In genomic region chr2:153560664-153561541, GRCm38 (mm10) we compare ENCODE assay signal across 8 mouse cellular contexts. TPM values are rescaled to one million over a fixed set of nuclear protein-coding genes. Genes with fewer than 3 reads are reported as not detected.
DNase-seq lines count a peak whose midpoint lies in the region; ATAC-seq lines count a peak whose summit lies in the region.

No protein-coding gene starts in this region.

- H3K4me1 ChIP-seq in embryonic facial prominence, embryonic 13.5 days, result peaks cover 17% of the 10 kb centered on the region
- H3K4me1 ChIP-seq in limb, embryonic 10.5 days, result peaks cover 33% of the 10 kb centered on the region
- H3K4me1 ChIP-seq in midbrain, embryonic 10.5 days, result peaks cover 45% of the 10 kb centered on the region

- DNase-seq in right cerebral cortex, adult 18-20 months, result peak; percentile 24
- no peak for DNase-seq in right cerebral cortex, postnatal 36 days (ENCODE audit: low spot score in 2 of 2)
- peak; percentile 47 to 64 for DNase-seq in heart, postnatal 14 days
- DNase-seq in limb, embryonic 10.5 days (ENCODE audit: low spot score), result peak; percentile 54
- no peak for DNase-seq in midbrain, embryonic 10.5 days (ENCODE audit: low spot score)
- DNase-seq in spleen, postnatal 10 days (ENCODE audit: low spot score in 2 of 2), result peak; percentile 43 to 70
- DNase-seq in urinary bladder, adult 18-20 months (ENCODE audit: low spot score in 2 of 2), result no peak

- intact Hi-C loops in heart, postnatal 14 days (cut with DNase I), result no loop called here

- H3K36me3 ChIP-seq in embryonic facial prominence, embryonic 13.5 days, result no peaks in the 10 kb centered on the region
- no peaks in the 10 kb centered on the region for H3K36me3 ChIP-seq in limb, embryonic 10.5 days
- H3K36me3 ChIP-seq in midbrain, embryonic 10.5 days, result no peaks in the 10 kb centered on the region

- H3K9me3 ChIP-seq in embryonic facial prominence, embryonic 13.5 days, result no peaks in the 10 kb centered on the region
- no peaks in the 10 kb centered on the region for H3K9me3 ChIP-seq in limb, embryonic 10.5 days (replicated peaks)
- no peaks in the 10 kb centered on the region for H3K9me3 ChIP-seq in midbrain, embryonic 10.5 days (replicated peaks)

- H3K4me2 ChIP-seq in embryonic facial prominence, embryonic 13.5 days, result peak overlapping the region; percentile 53

- 6% methylated on average over 21 of the region's 21 CpGs for WGBS in embryonic facial prominence, embryonic 13.5 days
- 14% methylated on average over 21 of the region's 21 CpGs for WGBS in limb, embryonic 10.5 days
- 17% methylated on average over 21 of the region's 21 CpGs for WGBS in midbrain, embryonic 10.5 days

- H3K27me3 ChIP-seq in embryonic facial prominence, embryonic 13.5 days, result peaks cover 20% of the 10 kb centered on the region
- peaks cover 43% of the 10 kb centered on the region for H3K27me3 ChIP-seq in limb, embryonic 10.5 days (ENCODE audit: low read depth, poor library complexity, severe bottlenecking)
- peaks cover 32% of the 10 kb centered on the region for H3K27me3 ChIP-seq in midbrain, embryonic 10.5 days (ENCODE audit: low read depth, poor library complexity, severe bottlenecking)

- peak; percentile 35; the same call in 1 of the 2 replicates for ATAC-seq in embryonic facial prominence, embryonic 13.5 days (ENCODE audit: insufficient number of reproducible peaks, insufficient read depth, low FRiP score, low TSS enrichment, low read depth)

- peak overlapping the region; percentile 57; the same call in 1 of the 2 replicates for H3K27ac ChIP-seq in embryonic facial prominence, embryonic 13.5 days
- H3K27ac ChIP-seq in limb, embryonic 10.5 days, result peak overlapping the region; percentile 51
- H3K27ac ChIP-seq in midbrain, embryonic 10.5 days (replicated peaks), result peak overlapping the region; percentile 72

- peak overlapping the region; percentile 52 for H3K9ac ChIP-seq in embryonic facial prominence, embryonic 13.5 days

- peak overlapping the region; percentile 23 for H3K4me3 ChIP-seq in embryonic facial prominence, embryonic 13.5 days
- peak overlapping the region; percentile 39 for H3K4me3 ChIP-seq in limb, embryonic 10.5 days
- peak overlapping the region; percentile 42 for H3K4me3 ChIP-seq in midbrain, embryonic 10.5 days

RNA-seq across cellular contexts. Expression of gene Nol4l, which starts 31.1 kb away (rescaled TPM):
- polyA plus RNA-seq in embryonic facial prominence, embryonic 13.5 days (2015; fragmentation: Nextera tagmentation; extraction: Ambion mirVana), result 12.4 and 16.0 TPM in 2 replicates
- total RNA-seq in heart, postnatal 14 days (2021), result 1 to 10 TPM; 6.2 to 6.4 TPM
- 15.8 and 17.2 TPM in 2 replicates for polyA plus RNA-seq in limb, embryonic 10.5 days (2016; fragmentation: Nextera tagmentation; extraction: Ambion mirVana)
- 12.8 and 16.8 TPM in 2 replicates for polyA plus RNA-seq in midbrain, embryonic 10.5 days (2016; fragmentation: Nextera tagmentation; extraction: Ambion mirVana)

Comparison
In these comparisons a context has a peak if more than half of its experiments do, and no peak if none do; other contexts are left out.
1. DNase-seq: peak in right cerebral cortex, adult 18-20 months (single experiment), heart, postnatal 14 days (2 of 2), limb, embryonic 10.5 days (single experiment) and spleen, postnatal 10 days (2 of 2); none in right cerebral cortex, postnatal 36 days (0 of 2), midbrain, embryonic 10.5 days (single experiment) and urinary bladder, adult 18-20 months (0 of 2).
2. Peak in every context shown above with its lines, with median percentiles within 50 percentile points of each other: H3K27ac ChIP-seq and H3K4me3 ChIP-seq.